Mouse (Mus musculus) erythroblast, embryonic 14.5 days (primary cell): ENCODE data around the gene Tspan18.

ENCODE experiments used
- GATA1 ChIP-seq: IDR thresholded peaks from 2 replicates; pipeline ENCODE4 v1.6.1; 2012; ENCODE audit warnings: low read length, inconsistent platforms, mixed read lengths
- TAL1 ChIP-seq: IDR thresholded peaks from 3 replicates; pipeline ENCODE4 v1.6.1; 2012; ENCODE audit warnings: low read length, inconsistent platforms, mixed read lengths

DNA sequence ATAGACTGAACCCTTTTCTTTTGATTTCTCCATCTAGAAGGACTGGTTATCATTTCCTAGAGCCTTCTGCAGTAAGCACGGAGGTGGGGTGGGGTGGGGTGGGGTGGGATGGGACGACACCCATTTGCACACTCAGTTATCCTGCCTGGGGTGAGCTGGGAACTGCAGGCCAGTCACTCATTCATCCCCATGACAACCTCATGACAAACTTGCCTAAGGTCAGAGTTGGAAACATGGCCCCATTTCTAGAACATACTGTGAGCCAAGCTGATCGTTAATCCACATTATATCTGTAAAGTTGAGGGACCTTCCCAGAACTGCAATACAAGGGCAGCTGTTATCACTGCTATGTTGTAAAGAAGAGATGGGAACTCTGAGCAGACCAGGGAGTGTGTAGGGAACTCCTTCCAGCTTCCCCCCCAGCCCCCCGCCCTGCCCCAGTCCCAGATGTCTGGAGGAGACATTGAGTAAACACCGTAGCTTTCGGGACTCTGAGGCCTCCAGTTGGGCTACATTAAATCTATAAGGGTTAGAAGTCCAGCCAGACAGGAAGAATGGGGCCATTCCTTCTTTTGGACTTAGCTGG, 170.5 kb downstream of the Tspan18 start:
- TF ChIP-seq GATA1 (no peak), TAL1 (no peak)
